Mouse (Mus musculus) layer of hippocampus, adult 9-11 months (tissue): Measurements from ENCODE around the gene Prkcd.
"Not testable (repeated sequence)": the region's sequence is repeated elsewhere in the genome, so short reads cannot be mapped to it uniquely, and the experiment has no call there.

Experiments
- DNase-seq: peaks from one replicate; pipeline ENCODE4 v3.0.0; 2022

Gene Prkcd

DNA sequence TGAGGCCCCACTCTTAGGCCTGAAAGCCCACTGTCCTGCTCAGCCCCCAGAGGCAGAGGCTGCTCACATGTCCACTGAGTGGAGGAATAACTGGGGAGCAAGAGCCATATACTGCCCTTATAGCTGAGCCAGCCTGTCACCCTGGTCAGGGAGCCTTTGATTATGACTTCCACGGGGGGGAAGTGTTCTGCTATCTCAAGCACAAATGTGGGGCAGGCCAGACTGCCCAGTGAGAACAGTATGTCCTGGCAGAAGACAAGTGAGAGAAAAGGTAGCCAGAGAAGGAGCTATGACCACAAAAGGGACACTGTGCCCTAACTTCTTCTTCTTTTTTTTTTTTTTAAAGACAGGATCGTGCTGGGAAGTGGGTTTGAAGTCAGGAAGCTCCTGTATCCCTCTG is 28.9 kb downstream of the Prkcd start:
- DNase-seq: no peak

DNA sequence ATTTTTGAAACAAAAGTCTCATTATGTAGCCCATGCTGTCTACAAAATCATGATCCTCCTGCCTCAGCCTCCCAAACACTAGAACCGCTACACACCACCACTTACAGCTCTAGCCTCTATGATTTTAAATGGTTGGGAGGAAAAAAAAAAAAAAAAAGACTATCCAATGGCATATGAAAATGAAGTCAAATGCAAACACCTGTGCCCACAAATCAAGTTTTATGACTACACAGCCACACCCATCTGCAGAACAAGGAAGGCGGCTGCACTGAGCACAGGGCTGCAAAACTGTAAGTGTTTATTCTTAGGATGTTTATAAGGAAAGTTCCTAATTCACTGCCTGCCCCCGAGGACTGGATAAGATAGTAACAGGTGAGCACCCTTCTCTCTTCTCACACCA is 29.6 kb downstream of the Prkcd start:
- no peak for DNase-seq

GRCm38 (mm10) chr14:30595576-30596313 is 30.3 kb downstream of the Prkcd start:
- DNase-seq: no peak

DNA sequence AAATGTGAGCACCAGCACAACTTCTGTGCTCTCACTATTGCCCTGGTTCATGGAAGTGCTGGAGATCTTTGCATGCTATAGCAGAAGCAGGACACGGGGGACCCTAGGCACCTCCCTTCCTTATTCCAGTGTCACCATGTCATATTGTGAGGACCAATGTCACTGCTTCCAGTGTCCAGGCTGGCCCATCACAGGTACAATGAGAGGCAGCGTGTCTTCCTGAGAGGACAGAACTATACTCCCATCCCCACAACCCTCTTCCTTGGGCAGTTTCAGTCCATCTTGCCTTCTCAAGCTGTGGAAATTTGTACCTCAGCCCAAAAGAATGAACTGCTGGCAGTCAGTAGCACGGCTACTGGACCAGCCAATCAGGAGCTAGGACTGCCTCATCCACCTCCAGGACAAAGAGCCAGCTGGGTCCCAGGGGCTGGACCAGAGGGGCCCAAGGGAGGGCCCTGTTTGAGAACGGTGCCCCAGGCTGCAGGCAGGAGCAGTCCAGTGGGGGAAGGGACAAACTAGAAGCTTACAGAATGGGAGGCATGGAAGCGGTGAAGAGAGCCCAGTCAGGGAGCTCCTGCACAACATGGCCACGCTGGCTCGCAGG is 31.8 kb downstream of the Prkcd start:
- peak; percentile 47 for DNase-seq

- peak; percentile 40 for DNase-seq
Measured at GRCm38 (mm10) chr14:30593279-30594091, 32.5 kb downstream of the Prkcd start.

DNA sequence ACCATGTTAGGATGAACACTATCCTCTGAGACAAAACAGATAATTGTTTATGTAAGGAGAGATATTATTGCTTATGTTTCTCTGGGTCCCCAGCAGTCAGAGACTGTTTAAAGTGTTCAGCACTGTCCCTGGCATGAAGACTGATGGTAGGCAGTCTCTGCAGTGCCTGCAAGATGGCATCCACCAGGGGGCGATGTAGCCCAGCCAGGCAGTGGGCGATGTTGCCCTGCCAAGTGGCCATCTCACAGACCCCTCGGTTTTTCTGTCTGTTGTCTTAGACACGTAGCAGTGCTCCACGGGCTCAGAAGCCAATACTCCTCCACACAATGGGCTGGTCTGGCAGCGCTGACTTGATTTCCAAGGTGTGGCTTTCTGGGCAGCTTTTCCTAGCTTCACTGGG is 34.6 kb downstream of the Prkcd start:
- peak; percentile 60 for DNase-seq

DNA sequence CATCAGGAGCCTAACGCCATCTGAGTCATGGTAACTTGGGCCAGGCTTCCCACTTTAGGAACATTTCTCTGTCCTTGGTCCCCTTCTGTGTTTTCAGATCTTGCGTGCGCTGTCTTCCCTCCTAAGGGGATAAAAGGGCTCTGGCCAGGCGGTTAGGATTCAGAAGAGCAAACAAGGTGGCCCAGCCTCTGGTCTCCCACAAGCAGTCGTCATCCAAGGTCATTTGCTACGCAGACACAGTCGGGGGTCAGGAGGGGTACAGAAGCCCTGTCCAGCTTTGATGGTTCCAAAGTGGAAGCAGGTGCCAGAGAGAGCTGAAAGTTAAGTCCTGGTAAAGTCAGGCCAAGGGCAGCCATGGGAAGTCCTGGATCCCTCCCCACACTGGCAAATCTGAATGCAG is 35.1 kb downstream of the Prkcd start:
- no peak for DNase-seq

DNA sequence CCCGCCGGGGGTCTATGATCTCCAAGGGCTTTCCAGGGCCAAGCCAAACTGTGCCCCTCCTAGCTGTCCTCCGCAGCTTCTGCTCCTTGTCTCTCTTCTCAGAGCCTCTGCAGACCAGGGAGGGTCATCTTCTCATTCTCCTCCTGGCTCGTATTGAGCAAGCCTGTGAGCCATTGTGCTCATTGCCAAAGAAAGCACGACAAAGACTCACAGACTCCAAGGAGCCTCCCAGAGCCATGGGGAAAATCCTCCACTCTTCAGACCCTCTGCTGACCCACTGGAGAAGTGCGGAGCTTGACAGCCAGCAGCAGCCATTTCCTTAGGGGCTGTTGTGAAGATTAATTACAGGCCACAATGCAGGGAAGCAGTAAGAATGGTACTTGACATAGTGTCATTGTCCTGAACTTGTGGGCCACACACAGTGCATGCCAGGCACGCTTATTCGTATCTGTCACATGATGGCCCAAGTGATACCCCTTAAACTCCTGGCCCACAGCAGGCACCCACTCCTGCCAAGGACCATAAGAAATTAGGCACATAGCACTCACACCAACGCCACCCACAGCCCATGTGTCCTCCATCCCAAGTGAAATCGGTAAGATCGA is 35.9 kb downstream of the Prkcd start:
- no peak for DNase-seq

DNA sequence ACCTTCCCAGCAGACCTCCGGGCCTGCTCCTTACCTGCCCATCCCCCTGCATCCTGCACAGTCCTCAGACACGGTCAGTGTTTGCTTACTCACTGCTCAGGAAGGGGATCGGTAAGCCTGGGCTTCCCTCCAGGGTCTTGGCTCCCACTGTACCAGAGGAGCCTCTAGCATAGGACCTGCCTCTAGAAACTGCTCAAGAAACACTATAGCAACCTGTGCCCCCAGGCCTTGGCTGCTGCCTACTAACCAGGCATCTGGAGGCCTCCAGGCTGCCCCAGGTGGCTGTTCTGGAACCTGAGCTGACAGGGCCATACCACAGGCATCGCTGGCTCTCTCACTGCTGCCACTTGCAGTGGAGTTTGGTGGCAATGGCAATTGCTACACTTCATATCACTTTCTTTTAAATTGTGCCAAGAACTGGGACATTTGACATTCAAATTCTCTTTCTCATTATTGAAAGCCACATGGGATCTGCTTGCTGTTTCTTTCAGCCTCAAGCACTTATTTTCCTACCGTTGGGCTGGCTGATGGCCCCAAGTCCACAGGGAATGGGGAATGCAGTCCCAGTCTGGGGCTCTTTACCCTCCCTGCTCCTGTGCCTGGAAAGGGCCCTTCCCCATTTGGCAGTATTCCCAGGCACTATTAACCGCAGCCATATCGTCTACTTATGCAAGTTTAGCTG is 39.1 kb downstream of the Prkcd start:
- DNase-seq: no peak

- DNase-seq: no peak
Measured at GRCm38 (mm10) chr14:30585323-30585722, 40.7 kb downstream of the Prkcd start.

- DNase-seq: no peak
Measured at GRCm38 (mm10) chr14:30584497-30585251, 41.3 kb downstream of the Prkcd start.

- no peak for DNase-seq
Measured at GRCm38 (mm10) chr14:30584077-30584476, 41.9 kb downstream of the Prkcd start.

DNA sequence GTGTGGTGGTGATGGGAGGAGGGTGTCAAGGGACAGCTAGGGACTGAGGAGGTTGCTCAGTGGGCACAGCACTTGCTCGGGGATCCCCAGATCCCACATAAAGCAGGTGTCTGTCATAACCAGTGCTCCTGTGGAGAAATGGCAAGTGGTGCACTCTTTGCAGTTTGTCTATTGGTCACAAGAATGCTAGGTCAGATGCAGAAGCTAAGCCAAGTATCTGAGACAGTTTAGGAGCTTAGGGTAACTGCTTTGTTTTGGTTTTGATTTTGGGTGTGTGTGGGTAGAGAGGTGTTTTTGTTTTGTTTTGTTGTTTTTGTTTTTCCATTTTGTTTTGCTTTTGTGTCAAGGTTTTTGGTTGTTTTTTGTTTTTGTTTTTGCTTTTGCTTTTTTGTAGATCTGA is 44.8 kb downstream of the Prkcd start:
- no peak for DNase-seq

GRCm38 (mm10) chr14:30579882-30580281 is 46.1 kb downstream of the Prkcd start:
- DNase-seq: no peak

DNA sequence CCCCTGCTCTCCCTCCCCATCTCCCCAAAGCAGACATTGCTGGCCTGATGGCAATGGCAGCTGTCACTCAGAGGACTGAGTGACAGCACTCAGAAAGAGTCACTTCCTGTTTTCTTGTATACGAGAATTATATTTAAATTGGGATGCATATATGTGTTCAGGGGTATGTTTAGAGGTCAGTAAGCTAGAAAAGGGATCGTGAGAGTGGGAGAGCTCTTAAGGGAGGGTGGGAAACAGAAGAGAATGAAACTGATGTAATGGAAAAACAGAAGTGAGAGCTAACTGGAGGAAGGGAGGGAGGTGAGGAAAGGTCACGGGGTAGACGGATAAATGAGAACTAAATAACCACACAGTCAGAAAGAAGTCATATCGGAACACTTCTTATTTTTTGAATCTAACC is 46.8 kb downstream of the Prkcd start:
- no peak for DNase-seq

DNA sequence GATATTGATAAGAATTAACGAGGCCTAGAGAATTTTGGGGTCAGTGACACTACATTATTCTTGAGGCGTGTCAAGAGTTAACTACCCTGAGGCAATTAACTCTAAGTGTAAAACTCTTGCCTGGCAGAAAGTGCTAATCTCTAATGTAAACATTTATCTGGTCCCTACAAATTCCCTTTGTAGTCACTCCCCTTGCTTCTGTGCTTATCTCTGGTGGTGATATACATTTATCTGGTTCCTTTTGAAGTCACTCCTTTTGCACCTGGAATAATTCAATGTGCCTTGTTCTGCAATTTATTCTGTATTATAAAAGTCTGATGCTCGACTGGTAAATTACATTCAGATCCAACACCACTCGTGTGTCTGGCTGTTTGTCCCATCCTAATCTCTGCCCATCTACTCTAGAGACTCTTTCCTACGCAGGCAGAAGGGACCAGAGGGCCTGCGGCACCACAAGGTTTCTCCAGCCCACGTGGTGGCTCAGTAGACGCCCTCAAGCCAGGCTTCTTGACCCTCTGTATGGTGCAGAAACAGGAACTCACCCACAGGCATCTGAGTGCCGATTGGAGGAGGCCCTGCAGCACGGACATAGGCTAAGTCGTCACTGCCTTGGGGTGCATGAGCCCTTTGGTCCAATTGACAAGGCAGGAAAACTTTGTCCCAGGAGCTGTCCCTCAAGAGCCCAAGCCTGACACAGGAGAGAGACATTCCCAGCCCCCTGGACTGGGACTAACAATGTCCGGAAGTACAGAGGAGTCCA is 48.5 kb downstream of the Prkcd start:
- DNase-seq: not testable (repeated sequence)

- DNase-seq: no peak
Measured at GRCm38 (mm10) chr14:30576260-30576659, 49.8 kb downstream of the Prkcd start.

DNA sequence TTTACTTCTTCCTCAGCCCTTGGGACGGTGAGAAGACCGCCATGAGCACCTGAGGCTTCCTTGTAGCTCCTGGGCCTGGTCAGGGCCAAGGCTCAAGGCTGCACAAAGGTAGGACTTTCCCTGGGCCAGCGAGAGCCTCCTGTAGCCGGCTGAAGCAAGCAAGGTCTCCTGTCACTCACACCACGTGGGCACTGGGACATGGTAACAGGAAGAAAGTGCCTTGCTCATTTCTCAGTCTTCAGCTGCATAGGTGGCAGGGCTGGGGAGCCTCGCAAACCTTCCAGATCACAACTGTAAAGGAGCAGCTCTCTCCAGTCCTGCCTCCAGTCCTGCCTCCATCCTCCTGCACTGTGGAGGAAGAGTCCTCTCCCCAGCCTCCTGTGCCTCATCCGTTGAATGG is 50.2 kb downstream of the Prkcd start:
- DNase-seq: no peak

DNA sequence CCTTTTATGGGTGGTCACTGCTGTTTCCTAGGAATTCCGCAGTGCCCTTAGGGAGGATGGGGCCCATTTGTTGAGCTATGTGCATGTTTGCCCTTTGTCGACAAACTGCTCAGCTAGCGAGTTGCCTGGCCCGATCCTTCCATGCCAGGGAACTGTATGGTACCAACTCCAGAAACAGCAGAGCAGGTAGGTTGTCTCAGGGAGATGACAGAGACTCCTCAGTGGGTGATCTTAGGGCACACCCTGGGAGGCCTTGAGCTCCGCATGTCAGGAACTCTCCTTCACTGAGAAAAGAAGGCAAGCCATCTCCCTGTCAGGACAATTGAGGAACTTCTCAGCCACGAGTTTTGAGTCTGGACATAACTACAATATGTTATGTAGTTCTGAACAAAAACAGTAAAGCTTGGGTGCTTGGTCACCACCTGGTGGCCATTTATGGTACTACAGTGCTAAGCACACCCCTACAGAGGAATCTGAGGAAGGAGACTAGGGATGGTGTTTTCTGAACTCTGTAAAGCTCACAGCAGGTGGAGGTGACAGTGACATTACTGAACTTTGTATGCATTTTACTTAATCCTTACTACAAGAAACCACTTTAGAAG is 51.9 kb downstream of the Prkcd start:
- DNase-seq: peak; percentile 64

GRCm38 (mm10) chr14:30573235-30573634 is 52.8 kb downstream of the Prkcd start:
- DNase-seq: no peak

GRCm38 (mm10) chr14:30572253-30572652 is 53.8 kb downstream of the Prkcd start:
- DNase-seq: no peak
